Mouse (Mus musculus) liver, adult 2 months (tissue): ENCODE results near the gene Map3k6.

Source experiments
- CTCF ChIP-seq: fragments of 200-500 bp; IDR thresholded peaks from 2 replicates; pipeline ENCODE4 v1.5.1; 2011; ENCODE audit warnings: low read depth, low read length, control low read depth
- POLR2A ChIP-seq: fragments of 200-500 bp; IDR thresholded peaks from 2 replicates; pipeline ENCODE4 v1.6.1; 2011; ENCODE audit warnings: low read length, control low read depth; ENCODE audit not compliant: insufficient read depth; ENCODE audit errors: extremely low read depth

GRCm38 (mm10) chr4:133266248-133266880 lies 25.7 kb downstream of the Map3k6 start:
- TF ChIP-seq POLR2A: no peak
- TF ChIP-seq CTCF: no peak
